Mouse (Mus musculus): ENCODE measurements around the gene Clk3.

- TF ChIP-seq CTCF (conservative IDR thresholded peaks at IDR 0.05; ENCODE audit: low read length) (no peak), NANOG (IDR thresholded peaks at IDR 0.05; ENCODE audit: borderline replicate concordance, low read length) (no peak)
Measured at GRCm38 (mm10) chr9:57708068-57708719, 57.5 kb downstream of the Clk3 start, which contains the start of gene Edc3.

Data from E14TG2a.4 (cell line).